Mouse (Mus musculus) retina, postnatal 1 day (tissue): ENCODE measurements around the gene Kcnma1.

Experiments used
- DNase-seq: peaks from one replicate; pipeline ENCODE4 v3.0.0-alpha.2; 2012

The Kcnma1 gene

DNA sequence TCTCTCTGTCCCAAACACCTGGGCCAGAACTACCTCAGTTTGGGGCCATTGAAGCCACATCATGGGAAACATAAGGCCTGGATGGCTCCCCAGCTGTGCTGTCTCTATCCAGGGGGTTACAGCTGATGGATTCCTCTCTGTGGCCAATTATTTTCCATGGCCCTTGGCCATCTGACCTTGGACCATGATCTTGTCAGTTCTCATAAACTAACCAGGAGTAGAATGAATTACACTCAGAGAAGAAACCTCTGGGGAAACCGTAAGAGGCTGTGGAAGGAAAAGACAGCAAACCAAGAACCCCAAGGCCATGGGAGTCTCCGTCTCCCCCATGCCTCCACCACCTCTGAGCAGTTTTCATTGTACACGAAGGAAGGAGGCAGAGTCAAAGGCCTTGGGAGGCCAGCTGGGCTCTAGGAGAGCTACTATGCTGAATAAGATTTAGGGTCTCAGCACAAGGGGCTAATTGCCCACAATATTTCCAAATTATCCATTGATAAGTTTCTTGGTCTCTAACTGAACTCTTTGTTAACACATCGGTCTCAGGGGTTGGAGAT is 491.6 kb downstream of the Kcnma1 start:
- DNase-seq, result peak; percentile 32

DNA sequence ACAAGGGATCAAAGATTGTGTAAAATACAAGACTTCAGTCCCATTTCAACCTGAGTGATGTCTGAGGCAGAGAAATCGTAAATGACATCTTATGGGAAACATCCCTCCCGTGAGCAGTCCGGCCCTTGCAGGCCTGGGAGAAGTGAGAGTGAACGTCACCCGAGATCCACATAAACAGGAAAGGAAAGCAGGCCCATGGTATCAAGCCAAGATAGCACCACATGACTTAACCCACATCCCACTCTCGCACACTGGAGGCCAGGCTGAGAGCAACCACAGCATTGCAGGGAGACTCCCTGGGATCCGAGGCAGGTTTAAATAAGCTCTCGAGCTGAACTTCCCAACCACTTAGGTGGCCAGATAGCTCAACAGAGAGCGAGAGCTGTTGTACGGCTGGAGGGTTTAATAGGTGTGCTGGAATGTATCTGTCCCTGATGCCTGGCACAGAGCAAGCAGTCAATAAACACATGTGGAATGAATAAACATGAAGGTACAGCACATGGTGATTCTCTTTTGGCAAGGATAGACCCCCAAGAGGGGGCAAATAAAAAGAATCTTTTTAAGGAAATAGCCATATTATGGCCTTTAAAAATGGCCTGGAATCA is 493.1 kb downstream of the Kcnma1 start:
- DNase-seq, result no peak

DNA sequence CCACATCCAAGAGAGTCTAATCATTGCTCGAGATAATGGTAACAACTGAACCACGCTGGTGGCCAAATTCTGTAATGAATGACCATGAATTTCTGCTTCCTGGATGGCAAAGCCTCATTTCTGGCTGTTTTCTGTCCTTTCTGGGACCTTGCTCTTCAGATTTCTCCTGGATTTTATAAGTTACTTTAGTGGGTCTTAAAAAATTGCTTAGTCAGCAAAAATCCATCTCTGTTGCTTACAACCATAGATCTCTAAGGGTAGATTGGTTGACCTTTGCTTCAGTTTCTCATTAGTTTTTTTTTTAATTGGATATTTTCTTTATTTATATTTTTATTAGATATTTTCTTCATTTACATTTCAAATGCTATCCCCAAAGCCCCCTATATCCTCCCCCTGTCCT is 496.9 kb downstream of the Kcnma1 start:
- no peak for DNase-seq

DNA sequence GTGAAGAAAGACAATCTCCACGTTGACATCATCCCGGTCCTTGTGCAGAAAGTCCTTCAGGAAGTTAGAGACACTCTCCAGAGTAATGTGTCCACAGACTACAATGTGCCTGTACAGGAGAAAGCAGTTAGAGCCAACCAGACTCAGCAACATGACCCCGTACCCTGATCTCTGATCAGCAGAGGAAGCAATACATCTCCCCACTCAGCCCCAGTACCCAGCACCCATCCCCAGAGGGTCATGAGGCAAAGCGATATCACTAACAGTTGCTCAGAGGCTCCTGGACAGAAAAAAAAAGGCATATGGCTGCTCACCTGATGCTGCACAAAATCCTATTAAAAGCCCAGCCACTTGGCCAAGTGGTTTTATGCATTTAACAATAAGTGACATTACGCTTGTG is 504.5 kb downstream of the Kcnma1 start:
- DNase-seq, result no peak

DNA sequence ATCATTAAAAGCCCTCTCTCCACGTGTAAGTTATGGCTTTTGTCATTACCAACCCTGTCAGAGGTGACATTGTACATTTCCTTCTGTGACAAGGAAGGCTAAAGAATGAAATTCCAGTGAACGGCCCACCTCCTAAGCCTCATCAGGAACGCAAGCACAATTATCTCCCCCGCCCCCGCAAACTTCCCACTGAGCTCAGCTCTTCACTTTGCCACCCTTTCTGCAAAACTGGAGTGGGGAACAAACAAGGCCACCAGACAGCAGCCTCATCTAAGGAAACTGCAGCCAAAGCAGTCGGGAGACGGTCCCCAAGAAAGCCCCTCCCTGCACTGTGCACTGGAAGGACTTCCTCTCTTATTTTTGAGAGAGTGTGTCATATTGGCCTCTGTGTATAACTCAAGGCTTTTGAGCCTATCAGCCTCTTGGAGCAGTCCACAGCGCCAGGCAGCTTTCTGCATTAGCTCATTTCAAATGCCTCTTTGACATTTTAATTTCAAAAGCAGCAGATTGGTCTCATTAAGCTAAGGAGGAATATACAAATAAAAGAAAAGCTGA is 512.0 kb downstream of the Kcnma1 start:
- DNase-seq, result no peak

DNA sequence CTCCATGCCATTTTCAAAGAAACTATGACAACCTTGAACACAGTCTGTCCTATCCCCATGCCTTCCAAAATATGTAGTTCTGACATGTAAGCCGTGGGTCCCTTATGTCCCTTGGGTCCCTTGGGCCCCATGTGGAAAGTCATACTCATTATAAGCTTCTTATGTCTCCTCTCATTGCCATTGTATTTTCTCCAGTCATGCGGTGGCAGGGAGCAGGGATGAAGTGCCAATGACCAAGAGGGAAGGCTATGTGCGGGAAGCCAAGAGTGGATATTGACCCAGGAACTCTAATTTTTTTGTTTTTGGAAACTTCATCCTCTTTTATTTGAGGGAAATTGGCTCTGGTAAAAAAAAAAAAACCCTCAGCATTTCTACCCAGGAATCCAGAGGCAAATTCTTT is 517.5 kb downstream of the Kcnma1 start:
- DNase-seq, result no peak

DNA sequence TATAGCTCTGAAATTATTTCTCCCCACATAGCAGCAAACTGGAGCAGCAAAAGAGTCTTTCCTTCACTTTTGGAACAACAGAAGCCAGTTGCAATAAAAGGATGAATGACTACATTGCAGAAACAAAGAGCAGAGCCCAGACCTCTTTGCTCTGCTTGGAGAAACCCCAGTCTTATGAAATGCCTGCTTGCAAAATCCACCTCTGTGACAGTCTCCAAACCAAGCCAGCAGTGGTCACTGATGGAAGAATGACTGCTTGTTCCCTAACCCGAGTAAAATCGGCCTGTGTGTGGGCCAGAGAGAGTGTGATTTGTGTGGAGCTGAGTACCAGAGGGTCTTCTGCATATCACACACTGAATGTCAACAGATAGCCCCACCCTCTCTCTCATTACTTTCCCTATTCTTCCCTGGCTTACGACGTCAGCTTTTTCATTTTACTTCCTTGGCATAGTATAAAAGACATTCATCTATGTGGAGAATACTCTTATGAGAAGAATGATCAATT is 518.0 kb downstream of the Kcnma1 start:
- DNase-seq, result no peak

DNA sequence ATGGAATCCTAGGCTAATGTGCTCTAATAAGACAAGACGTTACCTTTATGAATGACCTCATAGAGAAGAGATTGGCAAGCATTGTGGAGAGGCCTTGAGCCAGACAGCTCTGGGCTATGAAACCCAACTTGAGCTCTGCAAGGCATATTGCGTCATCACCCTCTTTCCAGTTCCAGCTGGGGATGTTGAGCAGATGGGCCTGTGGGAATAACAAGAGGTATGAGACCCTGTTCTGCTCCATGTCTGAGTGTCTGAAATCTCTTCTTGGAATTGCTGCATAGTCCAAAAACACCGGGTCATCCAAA is 519.8 kb downstream of the Kcnma1 start:
- no peak for DNase-seq

DNA sequence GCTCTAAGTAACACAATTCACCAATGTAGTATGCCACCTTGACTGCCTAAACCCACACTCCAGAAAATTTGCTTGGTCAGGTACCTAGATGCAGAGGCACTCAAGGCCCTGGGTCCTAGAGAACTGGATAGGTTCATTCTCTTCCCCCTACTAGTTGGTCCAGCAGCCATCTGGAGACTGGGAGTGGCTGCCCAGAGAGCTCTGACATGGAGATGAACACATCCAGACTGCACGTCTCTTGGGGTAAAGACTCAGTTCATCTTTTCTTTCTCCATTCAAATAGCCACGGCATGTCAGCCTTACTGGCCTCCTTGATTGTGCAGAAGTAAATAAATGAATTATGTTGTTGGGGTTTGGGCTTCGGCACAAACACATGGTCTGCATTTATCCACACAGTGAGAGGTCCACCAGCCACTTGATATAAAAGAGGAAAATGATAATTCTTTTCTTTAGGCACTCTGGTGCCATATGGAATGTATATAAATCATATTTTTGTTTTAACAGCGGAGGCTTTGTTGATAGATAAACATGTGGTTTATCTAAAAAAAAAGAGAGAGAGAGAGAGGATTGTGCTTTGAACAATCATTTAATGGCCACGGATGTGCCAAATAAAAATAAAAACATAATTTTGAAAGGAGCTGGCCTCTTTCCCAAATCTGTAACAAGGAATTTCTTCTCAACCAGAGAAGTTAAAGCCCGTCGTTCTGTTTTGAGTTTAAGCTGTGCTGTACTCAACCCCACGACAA is 520.4 kb downstream of the Kcnma1 start:
- DNase-seq, result no peak

DNA sequence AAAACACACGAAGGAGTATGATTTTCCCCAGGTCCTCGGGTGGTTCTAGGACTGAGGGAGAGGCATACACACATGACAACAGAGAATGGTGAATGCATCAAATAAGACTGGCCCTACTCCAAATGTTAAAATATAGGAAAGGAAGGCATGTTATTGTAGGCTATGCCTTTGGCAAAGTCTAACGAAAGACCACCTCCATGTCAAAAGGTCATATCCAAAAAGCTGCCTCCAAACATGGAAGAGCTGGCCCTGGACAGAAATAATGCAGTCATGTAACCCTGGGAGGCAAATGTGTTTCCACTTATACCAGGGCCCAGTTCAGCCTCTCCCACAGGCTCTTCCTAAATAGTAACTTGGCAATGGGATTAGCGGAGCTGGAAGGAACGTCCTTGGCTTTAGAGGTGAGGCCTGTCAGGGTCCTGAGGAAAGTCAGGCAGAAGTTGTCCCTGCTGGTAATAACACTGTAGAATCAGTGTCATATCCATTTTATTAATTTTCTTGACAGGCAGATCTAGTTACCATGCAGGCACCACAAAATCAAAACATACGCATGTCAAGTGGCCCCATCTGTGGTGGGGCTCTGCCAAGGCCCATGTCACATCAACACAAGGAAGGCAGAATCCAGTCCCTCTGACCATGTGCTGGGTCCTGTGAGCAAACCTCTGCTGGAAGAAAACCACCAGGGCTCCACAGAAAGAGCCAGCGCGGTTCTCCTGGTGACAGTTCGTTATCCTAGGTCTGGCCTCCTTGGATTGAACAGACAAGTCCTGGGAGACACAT is 521.5 kb downstream of the Kcnma1 start:
- DNase-seq, result no peak

DNA sequence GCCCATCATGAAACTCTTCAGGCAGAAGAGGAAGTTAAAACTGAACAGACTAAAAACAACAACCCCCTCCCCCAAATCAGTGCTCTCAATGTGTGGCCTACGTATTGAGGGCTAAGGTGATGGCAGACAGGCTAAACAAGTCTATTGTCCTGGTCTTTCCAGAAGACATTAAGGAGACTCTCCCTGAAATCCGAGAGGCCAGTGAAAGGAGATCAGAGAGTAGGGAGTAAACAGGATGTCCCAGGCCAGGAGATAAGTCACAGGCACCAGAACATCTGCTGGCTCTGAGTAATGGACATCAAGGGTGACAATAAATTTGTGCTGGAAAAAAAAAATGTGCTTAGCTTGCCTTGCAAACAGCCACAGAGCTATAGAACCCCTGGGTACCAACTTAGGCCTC is 522.9 kb downstream of the Kcnma1 start:
- DNase-seq, result no peak

DNA sequence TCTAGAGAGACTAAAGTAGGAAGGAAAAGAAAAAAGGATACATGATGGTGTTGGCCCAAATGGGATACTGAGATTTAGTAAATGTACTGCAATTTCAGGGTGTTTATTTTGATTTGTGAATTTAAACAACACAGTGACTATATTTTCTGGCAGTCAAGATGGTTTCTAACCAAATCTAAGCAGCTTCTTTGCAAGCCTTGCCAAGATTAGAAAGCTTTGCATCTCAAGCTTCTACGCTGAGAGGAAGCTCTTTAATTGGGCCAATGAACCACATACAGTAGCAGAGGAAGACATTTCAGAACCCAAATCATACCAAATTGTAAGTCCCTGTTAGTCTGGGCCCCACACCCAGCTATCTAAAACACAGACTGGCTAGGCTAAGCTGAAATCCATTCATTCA is 527.6 kb downstream of the Kcnma1 start:
- no peak for DNase-seq

DNA sequence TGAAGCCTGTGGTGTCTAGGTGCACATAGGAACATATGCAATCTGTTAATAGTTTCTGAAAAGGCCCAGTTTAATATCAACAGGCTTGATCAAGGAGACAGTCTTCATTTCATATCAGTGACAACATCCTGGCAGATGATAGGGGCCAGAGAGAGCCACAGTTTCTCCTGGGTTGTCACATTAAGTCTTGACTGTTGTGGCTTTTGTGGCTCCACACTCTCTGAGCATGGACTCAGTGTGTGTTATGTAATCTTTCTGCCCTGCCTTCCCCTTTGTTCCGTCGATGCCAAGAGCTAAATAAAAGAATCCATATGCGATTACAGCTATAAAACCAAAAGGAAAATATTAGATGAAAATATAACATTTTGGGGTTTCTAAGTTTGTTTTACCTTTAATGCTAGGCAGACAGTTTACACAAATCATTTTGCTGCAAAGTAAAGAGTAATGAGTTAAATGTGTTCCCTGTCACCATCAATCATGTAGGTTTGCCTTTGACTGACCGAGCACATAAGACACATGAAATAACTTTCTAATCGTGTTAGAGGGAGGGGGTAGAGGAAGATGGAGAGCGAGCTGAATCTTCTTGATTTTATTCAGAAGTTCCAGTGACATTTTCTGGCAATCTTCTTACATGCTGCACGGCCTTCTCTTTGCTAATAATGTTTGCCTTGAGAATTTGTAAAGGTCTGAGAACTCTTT is 528.3 kb downstream of the Kcnma1 start:
- DNase-seq, result no peak

DNA sequence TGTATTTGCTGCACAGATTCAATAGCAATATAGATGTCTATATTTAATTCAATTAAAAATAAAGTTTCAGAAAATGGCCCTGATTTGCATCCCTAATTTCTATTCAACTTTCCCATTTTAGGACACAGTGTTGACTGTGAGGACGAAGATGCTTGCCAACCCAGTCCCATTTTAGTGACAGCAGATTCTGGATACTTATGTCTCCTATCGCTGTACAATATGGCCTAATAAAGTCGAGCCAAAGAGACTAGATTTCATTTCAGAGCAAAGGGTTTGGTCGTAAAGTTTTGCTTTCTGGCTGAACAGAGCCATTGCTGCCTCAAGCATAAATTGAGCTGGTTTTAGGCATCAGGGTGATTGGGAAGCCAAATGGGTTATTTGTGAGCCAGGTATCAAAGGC is 539.2 kb downstream of the Kcnma1 start:
- DNase-seq, result no peak

DNA sequence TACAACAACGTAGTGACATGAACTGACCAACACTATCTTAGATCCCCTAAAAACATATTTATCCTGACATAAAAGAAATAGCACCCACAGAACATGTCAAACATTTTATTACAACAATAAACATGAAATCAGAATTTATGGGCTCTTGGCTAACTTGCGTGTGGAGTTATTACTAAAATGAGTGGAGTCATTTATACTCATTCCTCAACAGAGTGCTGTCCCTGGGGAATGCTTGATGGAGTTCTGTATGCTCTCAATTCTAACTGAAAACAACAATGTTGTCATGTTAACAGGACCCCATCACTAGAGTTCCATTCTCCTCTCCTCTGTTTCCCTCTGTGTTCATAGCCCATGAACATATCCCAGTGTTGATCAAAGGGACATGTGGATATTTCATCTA is 544.2 kb downstream of the Kcnma1 start:
- DNase-seq, result no peak

DNA sequence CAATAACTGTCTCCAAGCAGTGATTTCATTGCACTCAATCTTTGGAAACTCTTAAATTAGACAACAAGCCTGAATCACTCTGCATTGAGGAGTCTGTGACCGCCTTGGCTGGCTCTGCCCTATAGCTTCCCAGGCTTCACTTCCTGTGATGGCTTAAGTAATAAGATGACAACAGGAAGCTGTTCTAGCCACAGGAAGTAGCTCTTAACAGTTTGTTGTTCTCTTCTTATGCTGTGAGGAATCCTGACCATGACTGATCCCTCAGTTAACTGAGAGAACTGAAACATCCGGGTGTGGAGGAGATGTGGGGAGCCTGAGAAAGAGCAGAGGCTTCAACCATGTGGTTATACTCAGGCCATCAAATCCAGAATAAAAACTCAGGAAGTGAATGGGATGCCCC is 549.2 kb downstream of the Kcnma1 start:
- no peak for DNase-seq

DNA sequence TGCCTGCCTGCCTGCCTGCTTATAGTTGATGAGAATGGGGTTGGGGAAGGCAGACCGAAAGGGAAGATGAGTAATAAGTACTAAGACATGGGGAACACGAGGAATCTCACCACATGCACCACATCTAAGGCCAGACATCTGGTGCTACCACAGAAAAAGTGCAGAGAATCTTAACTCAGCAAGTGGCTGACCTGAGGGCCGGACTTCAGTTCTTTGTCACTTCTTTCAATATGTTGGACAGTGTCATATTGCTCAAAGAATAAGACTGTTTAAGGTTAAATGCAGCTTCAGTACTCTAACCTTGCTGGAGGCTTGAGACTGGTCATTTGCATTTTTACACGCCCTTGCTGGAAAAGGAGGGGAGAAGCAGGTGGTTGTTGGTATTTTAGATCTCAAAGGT is 555.7 kb downstream of the Kcnma1 start:
- no peak for DNase-seq

DNA sequence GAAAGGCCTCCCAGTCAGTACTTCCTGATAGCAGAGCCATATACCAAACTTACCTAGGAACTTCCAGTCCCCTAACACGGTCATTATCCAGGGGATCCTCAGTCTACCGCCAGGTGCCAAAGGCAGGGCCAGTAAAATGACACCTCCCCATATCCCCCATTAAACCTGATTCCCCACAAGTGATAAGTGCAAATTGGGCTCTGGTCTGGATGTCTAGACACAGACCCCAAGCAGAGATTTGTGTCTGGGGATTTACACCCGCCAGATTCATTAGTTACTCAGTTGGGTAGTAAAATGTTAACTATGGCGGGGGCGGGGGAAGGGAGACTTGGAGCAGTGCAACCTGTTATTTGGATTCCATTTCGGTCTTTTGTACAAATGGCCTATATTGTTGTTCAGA is 562.6 kb downstream of the Kcnma1 start:
- DNase-seq, result no peak

DNA sequence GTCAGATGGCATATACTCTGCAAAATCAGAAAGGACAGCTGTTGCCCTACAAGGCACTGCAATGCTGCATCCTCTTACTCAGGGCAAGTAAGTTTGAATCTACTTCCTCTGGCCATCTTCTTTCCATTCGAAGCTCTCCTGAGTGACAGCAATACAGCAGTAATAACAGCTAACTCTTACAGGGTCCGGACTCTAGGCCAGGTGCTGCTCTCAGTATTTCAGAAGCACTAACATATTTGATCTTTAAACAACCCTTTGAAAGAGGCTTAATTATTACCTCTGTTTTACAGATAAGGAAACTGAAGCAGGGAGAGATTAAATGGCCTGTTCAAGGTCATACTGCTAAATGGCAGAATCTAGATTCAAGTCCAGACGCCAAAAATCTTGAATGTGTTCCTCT is 576.8 kb downstream of the Kcnma1 start:
- no peak for DNase-seq

DNA sequence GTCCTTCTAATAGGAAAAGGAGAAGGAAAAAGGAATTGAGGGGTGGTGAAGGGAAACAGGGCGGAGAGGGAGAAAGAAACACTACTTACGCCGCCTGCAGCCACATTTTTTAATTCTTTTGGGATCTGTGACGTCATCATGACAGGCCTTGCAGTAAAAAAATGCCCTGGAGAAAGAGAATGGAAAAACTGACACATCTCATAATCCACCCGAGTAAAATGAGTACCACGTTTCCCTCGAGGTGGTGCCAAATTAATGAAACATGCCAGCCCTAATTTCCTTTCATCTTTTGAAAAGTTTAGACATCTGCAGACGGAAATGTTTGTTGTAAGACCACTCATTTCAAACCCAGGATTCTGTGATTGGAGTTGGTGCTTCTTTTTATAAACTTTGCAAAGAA is 578.4 kb downstream of the Kcnma1 start:
- DNase-seq, result peak; percentile 28

DNA sequence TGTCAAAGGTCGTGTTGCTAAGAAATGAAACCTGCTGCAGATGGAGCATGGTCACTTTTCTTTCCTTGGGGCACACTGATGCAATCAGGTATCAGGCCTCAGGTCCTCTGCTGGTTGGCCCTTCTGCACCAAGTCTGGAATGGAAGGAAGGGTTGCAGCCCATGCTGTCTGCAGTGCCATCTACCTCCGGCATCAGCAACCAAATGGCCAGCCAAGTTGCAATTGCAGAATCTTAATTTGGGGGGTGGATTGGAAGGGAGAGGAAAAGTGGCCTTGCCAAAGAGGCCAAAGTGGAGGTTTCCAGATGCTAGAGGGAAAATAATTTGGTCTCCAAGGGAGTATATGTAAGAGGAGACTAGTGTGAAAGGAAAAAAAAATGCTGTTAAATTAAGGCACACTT is 584.3 kb downstream of the Kcnma1 start:
- no peak for DNase-seq

DNA sequence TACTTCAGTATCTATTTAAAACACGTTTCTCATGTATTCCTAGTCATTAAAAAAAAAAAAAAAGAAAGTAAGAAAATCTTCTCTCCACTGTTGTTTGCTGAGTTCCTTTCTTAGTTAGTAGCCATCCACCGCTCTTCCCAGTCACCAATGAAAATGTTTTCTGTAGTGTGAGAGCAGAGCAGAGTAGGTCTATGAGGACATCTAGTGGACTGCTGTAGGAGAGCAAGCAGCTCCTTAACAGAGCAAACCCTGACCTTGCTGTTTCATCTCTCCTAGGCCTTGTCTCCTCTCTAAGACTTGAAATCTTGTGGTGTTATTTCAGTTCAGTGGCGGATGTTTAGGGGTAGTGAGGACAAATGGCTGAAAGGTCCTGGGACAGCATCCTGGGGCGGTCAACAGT is 585.2 kb downstream of the Kcnma1 start:
- peak; percentile 69 for DNase-seq

DNA sequence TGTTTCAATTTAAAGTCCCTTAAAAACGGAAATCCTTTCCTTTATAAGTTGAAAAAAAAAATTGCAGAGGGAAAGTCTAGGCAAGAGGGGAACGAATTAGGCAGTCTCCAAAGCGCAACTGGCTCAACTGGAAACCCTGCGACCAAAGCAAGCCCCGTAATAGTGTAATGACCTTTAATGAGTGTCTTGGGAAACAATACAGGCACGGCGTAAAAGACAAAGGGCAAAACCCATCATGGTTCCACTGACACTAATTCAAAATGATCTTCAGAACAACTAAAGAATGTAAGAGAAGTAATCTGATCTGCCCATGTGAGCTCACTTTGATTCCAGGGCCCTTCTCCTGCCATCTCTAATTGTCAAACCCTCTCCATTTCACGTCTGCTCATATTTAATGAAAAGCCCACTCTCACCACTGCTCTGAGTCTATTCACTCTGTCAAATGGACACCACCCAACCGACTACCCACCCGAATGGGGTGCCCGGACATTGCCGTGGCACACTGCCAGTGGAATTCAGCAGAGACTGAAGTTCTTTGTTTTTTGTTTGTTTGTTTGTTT is 591.7 kb downstream of the Kcnma1 start:
- peak; percentile 94 for DNase-seq
